Mouse (Mus musculus): ENCODE data around the gene Rab30.

DNA sequence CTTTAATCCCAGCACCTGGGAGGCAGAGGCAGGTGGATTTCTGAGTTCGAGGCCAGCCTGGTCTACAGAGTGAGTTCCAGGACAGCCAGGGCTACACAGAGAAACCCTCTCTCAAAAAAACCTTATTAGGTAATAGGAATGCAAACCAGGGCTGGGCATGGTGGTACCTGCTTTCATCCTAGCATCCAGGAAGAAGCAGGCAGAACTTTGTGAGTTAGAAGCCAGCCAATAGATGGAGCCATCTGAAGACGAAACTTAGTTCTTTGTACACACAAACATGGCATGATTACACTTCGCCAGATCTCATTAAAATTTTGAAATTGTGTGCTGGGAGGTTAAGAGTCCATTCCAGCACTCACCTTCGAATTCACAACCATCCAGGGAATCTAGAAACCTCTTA lies 10.9 kb upstream of the Rab30 start:
- TF ChIP-seq CTCF (IDR thresholded peaks at IDR 0.05; ENCODE audit: extremely low read depth, insufficient read depth, low read length) (no peak), POLR2A (IDR thresholded peaks at IDR 0.05; ENCODE audit: extremely low read depth, insufficient read depth, low read length) (no peak)
